Mouse (Mus musculus): ENCODE data around the gene Klf17. TPM values are rescaled to one million over a fixed set of nuclear protein-coding genes. Genes with fewer than 3 reads are reported as not detected.

The Klf17 gene
- polyA plus RNA-seq (2014; fragmentation: Illumina TruSeq; extraction: RNeasy Lipid Tissue Mini Kit (QIAGEN cat#74804); ENCODE audit: low read depth, low replicate concordance) = not detected

DNA sequence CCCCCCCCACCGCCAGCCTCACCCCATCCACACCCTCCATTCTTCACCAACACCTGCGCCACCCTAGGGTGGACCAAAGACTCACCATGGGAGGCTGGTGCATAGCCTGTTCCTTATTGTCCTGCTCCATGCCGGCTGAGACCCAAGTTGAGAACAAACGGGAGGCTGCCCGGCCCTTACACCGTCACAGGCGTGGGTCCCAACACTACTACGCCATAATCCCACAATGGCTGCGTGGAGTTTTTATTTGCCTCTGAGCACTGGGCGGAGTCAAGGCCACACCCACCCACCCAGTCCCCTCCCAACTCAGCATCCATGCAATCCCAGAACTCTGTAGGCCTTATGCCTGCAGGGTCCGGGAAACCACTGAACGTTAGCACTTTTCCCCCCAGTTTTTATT is at the start of gene Klf17:
TSS of gene Klf17 (minus strand) at position 233 of the 400 bp plus-strand sequence.

DNA sequence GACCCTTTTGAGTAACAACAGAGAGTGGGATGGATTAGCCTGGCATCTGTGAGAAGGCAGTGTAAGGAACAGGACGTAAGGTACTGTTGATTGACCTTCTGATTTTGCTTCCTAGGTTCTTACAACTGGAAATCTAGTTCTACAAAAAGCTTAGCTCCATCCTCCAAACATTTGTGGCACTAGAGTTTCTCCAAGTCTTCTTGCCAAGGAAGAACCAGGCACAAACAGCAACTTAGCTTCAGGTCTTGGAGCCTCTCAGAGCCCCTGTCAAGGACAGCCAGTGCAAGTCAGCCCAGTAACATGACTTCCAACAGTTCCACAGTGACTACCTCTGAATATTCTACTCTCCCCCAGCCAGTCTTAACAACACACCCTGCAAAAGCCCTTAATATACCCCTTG is 41.3 kb downstream of the Klf17 start, which contains the start of gene Gm12845:
TSS of gene Gm12845 (plus strand) at position 301 of the 400 bp plus-strand sequence.

Other genes with a start within 250 kb of the Klf17 start
- gene Eri3, start 215.3 kb downstream of the Klf17 start, polyA plus RNA-seq (2014; fragmentation: Illumina TruSeq; extraction: RNeasy Lipid Tissue Mini Kit (QIAGEN cat#74804); ENCODE audit: low read depth, low replicate concordance) = 4.9 TPM
- 0.57 TPM for gene Dmap1, start 83.4 kb downstream of the Klf17 start, polyA plus RNA-seq (2014; fragmentation: Illumina TruSeq; extraction: RNeasy Lipid Tissue Mini Kit (QIAGEN cat#74804); ENCODE audit: low read depth, low replicate concordance)
- not detected for gene Gm12845, start 41.2 kb downstream of the Klf17 start, polyA plus RNA-seq (2014; fragmentation: Illumina TruSeq; extraction: RNeasy Lipid Tissue Mini Kit (QIAGEN cat#74804); ENCODE audit: low read depth, low replicate concordance)
- gene Slc6a9, start 68.9 kb upstream of the Klf17 start, polyA plus RNA-seq (2014; fragmentation: Illumina TruSeq; extraction: RNeasy Lipid Tissue Mini Kit (QIAGEN cat#74804); ENCODE audit: low read depth, low replicate concordance) = 1.4 TPM
- not detected for gene Ccdc24, start 106.9 kb upstream of the Klf17 start, polyA plus RNA-seq (2014; fragmentation: Illumina TruSeq; extraction: RNeasy Lipid Tissue Mini Kit (QIAGEN cat#74804); ENCODE audit: low read depth, low replicate concordance)
- gene B4galt2, start 117.8 kb upstream of the Klf17 start, polyA plus RNA-seq (2014; fragmentation: Illumina TruSeq; extraction: RNeasy Lipid Tissue Mini Kit (QIAGEN cat#74804); ENCODE audit: low read depth, low replicate concordance) = not detected
- gene Atp6v0b, start 121.7 kb upstream of the Klf17 start, polyA plus RNA-seq (2014; fragmentation: Illumina TruSeq; extraction: RNeasy Lipid Tissue Mini Kit (QIAGEN cat#74804); ENCODE audit: low read depth, low replicate concordance) = 99.9 TPM
- gene Dph2, start 126.4 kb upstream of the Klf17 start, polyA plus RNA-seq (2014; fragmentation: Illumina TruSeq; extraction: RNeasy Lipid Tissue Mini Kit (QIAGEN cat#74804); ENCODE audit: low read depth, low replicate concordance) = 2.7 TPM
- 2.4 TPM for gene Ipo13, start 149.4 kb upstream of the Klf17 start, polyA plus RNA-seq (2014; fragmentation: Illumina TruSeq; extraction: RNeasy Lipid Tissue Mini Kit (QIAGEN cat#74804); ENCODE audit: low read depth, low replicate concordance)
- not detected for gene Artn, start 164.1 kb upstream of the Klf17 start, polyA plus RNA-seq (2014; fragmentation: Illumina TruSeq; extraction: RNeasy Lipid Tissue Mini Kit (QIAGEN cat#74804); ENCODE audit: low read depth, low replicate concordance)

Measured in kidney, adult 10 weeks (tissue).